Mouse (Mus musculus) MEL (cell line): ENCODE results near the gene Arhgap1.

Experiments used
- GABPA ChIP-seq: IDR thresholded peaks from 2 replicates; pipeline ENCODE4 v1.6.1; 2012; ENCODE audit warnings: low read depth, mild to moderate bottlenecking, inconsistent platforms, low read length, improper control_type of control experiment, moderate library complexity
- KAT2A ChIP-seq: conservative IDR thresholded peaks from 2 replicates; pipeline ENCODE4 v1.6.1; 2012; ENCODE audit warnings: low read depth, low read length, improper control_type of control experiment, inconsistent platforms

- TF ChIP-seq GABPA (no peak), KAT2A (no peak)
Observed at GRCm38 (mm10) chr2:91629682-91630081, 20.0 kb upstream of the Arhgap1 start.
